Mouse (Mus musculus) kidney, postnatal 10 days (tissue): ENCODE data around the gene Tgfb2.

Experiments
- DNase-seq: peaks from one replicate; pipeline ENCODE4 v3.0.0; 2021; ENCODE audit warnings: mixed read lengths

The Tgfb2 gene

DNA sequence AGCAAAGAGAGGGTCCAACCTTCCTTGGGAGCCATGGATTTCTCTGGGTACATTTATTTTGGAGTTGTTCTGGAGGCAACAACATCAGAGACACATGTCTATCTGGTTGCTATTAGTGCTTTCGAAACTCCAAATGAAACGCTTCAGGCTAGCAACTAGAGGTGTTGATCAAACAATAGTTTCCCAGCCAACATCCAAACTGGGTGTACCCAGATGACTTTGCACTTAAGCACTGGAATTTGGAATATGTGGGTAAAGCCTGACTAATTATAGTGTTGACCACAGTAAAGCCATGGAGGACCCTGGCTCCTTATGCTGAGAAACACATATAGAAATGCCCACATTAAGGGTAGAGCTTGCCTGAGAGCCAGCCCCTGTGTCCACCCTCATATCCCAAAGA is 124.7 kb downstream of the Tgfb2 start:
- no peak for DNase-seq

GRCm38 (mm10) chr1:186577302-186577701 is 128.5 kb downstream of the Tgfb2 start:
- DNase-seq: peak; percentile 26

DNA sequence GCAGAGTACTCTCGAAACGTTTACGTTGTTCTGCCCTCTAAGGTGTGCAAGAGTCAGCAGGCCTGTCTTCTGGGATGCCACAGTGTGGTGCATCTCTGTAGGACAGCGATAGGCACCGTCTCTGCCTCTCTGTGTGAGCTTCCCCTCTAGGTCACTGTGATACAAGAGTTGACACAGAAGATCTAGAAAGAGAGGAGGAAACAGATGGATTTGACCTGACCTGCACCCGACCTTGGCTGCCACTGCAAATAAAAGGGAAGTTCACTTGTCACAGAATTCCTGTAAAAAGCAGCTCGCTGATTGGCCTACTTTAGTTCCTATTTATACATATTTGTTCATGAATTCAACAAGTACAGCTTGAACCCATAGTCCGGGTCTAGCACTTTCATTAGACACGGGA is 130.2 kb downstream of the Tgfb2 start:
- DNase-seq: peak; percentile 46

DNA sequence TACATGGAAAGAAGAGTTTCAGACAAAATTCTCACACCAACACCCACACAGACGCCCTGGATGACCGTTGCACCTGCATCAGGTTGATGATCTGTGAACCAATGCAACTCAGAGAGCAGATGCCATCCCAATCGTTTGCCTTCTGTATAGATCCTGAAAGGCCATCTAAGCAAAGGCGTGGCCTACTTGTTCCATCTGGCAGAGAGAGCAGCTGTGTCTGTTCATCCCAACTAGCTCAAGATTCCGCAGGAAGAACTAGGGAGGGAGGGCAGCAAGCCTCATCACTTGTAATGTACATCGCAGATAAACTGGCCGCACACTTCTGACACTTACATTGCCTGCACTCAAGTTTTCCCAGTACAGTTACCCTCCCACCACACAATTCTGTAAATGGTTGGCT is 130.7 kb downstream of the Tgfb2 start:
- no peak for DNase-seq
